In genomic region chr5:16293223-16293622, GRCm38 (mm10) we compare ENCODE assay signal across 10 mouse cellular contexts.
DNase-seq lines count a peak whose midpoint lies in the region; ATAC-seq lines count a peak whose summit lies in the region.
"Had no signal": no experiment of that assay in that cellular context is flagged by ENCODE, and none has a peak within 500 bp of the region (broad histone marks: within the 10 kb centered on the region; RNA-seq: fewer than 3 reads in every experiment).

No protein-coding gene starts in this region.

- no peaks in the 10 kb centered on the region for H3K27me3 ChIP-seq in kidney, embryonic 16.5 days (ENCODE audit: insufficient read depth, low read length)
- H3K27me3 ChIP-seq: limb, embryonic 13.5 days had no signal

- H3K27ac ChIP-seq in kidney, embryonic 16.5 days (ENCODE audit: low read length), result no peak overlapping the region
- H3K27ac ChIP-seq: limb, embryonic 13.5 days had no signal

- 11% methylated on average over 1 of the region's 1 CpGs for WGBS in kidney, embryonic 16.5 days

- H3K4me2 ChIP-seq in kidney, embryonic 16.5 days (replicated peaks; ENCODE audit: low read depth, low read length), result no peak overlapping the region
- H3K4me2 ChIP-seq: limb, embryonic 13.5 days had no signal

- H3K9me3 ChIP-seq in kidney, embryonic 16.5 days (ENCODE audit: low read length), result no peaks in the 10 kb centered on the region
- H3K9me3 ChIP-seq: limb, embryonic 13.5 days had no signal

- H3K36me3 ChIP-seq in kidney, embryonic 16.5 days (ENCODE audit: insufficient read depth, low read length), result peaks cover 4% of the 10 kb centered on the region; the same call in 1 of the 2 replicates
- H3K36me3 ChIP-seq: limb, embryonic 13.5 days had no signal

- no peak overlapping the region for H3K4me3 ChIP-seq in kidney, embryonic 16.5 days (ENCODE audit: low read length)
- H3K4me3 ChIP-seq: erythroblast, embryonic 14.5 days; limb, embryonic 13.5 days had no signal

- no peak overlapping the region for H3K9ac ChIP-seq in kidney, embryonic 16.5 days (replicated peaks; ENCODE audit: low read length)
- H3K9ac ChIP-seq: limb, embryonic 13.5 days had no signal

- DNase-seq in cerebellum, adult 11 months, result peak; percentile 23
- DNase-seq in cerebellum, adult 11-12 months, result no peak
- peak; percentile 39 for DNase-seq in kidney, postnatal 10 days
- peak; percentile 18 for DNase-seq in 416B (ENCODE audit: low read depth)
- peak; percentile 62 for DNase-seq in cerebellum, adult 8-10 months
- DNase-seq in layer of hippocampus, adult 9-10 months (ENCODE audit: low spot score), result peak; percentile 63
- DNase-seq in spleen, adult 18-20 months, result no peak

- ATAC-seq in kidney, embryonic 16.5 days (ENCODE audit: low FRiP score, low TSS enrichment), result no peak

- H3K4me1 ChIP-seq in kidney, embryonic 16.5 days (ENCODE audit: insufficient read depth, low read length), result no peaks in the 10 kb centered on the region
- H3K4me1 ChIP-seq: limb, embryonic 13.5 days had no signal

Comparison
In these comparisons a context has a peak if more than half of its experiments do, and no peak if none do; other contexts are left out.
1. DNase-seq: peak in cerebellum, adult 11 months (single experiment), kidney, postnatal 10 days (single experiment), 416B (single experiment), cerebellum, adult 8-10 months (single experiment) and layer of hippocampus, adult 9-10 months (single experiment); none in cerebellum, adult 11-12 months (single experiment) and spleen, adult 18-20 months (0 of 2).